Mouse (Mus musculus): ENCODE data around the gene Tex37.

Tex37 gene

DNA sequence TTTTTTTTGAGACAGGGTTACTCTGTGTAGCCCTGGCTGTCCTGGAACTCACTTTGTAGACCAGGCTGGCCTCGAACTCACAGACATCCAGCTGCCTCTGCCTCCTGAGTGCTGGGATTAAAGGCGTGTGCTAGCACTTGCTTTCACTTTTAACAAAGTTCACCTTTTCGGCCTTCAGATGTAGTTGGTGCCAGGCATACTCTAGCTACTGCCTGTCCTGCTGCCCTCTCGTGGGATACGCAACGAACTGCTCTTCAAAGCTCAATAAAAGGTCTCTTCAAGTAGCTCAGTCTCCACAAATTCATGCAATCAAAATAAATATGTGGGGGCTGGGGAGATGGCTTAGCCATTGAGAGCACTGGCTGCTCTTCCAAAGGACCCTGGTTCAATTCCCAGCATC, 20.6 kb downstream of the Tex37 start:
- in situ Hi-C loops (cut with MboI; ENCODE audit: low sequenced_read_pairs): no loop called here

DNA sequence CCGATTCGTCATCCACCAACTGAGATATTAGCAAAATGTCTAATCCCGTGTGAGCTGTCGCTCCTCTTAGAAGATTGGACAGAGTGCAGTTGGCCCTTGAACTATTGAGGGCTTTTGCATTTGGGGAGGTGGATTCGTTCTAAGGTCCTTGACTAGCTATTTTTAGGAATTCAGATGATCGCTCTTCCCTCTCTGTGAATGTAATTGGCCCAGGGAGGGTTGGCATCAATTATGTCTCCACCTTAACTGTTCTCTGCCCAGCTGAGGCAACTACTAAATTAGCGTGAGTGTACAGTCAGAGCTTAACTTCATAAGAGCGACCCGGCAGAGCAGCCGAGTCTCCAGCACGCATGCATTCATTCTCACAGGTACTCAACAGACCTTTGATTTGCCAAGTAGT, 30.7 kb downstream of the Tex37 start:
- in situ Hi-C loops (cut with MboI; ENCODE audit: low sequenced_read_pairs): no loop called here

- in situ Hi-C loops (cut with MboI; ENCODE audit: low sequenced_read_pairs): no loop called here
These were observed 37.9 kb downstream of the Tex37 start for GRCm38 (mm10) chr6:70880714-70881304.

- in situ Hi-C loops (cut with MboI; ENCODE audit: low sequenced_read_pairs): loop anchor here (5.0 kb wide), 1 partner anchor 48 kb away; no protein-coding TSS in a partner anchor
These were observed 43.7 kb downstream of the Tex37 start for GRCm38 (mm10) chr6:70875017-70875416.

DNA sequence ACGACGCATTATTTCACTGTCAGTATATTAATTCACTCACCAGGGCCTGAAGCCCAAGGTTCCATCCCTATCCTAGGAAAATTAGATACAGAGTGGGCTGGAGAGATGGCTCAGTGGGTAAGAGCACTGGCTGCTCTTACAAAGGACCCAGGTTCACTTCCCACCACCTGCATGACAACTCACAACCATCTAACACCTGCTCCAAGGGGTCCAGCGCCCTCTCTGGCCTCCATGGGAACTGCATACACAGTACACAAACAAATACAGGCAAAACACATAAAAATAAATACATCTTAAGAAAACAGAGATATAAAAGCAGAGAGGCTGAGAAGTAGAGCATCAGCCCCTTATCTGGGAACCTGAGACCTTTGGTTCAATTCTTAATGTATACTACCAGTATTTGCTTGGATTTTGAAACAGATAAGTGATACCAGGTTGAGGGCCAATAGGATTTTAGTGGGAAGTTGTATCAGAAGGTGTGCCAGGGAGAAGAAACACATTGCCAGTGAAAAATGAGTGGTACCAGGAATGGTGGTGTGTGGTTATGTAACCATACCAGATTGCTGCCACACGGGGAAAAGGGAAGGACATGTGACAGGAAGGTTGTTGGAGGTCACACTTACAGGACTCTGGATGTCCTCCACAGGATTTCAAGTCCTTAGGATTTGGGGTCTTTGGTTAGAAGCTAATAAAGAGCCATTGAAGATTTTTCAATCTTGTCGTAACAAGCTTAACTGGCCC, 44.5 kb downstream of the Tex37 start:
- in situ Hi-C loops (cut with MboI; ENCODE audit: low sequenced_read_pairs): no loop called here

DNA sequence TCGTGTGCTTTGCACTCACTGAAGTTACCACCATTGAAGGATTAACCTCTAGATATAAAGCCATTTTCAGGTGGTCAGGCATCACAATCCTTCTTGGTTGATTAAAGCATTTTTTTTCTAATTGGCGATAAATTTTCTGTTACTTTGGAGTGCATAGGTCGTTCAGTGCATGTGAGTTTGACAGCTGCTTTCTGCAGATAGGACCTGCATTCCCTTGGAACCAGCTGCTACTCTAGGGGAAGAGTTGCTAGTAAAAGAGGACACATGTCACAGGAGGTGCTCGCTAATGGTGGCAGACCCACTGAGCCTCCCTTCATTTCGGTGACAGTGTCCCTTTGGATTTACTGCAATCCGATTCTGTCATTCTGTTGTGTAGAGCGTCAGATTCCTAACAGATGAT, 46.2 kb downstream of the Tex37 start:
- in situ Hi-C loops (cut with MboI; ENCODE audit: low sequenced_read_pairs): no loop called here

- in situ Hi-C loops (cut with MboI; ENCODE audit: low sequenced_read_pairs): no loop called here
These were observed 46.6 kb downstream of the Tex37 start for GRCm38 (mm10) chr6:70872128-70872527.

DNA sequence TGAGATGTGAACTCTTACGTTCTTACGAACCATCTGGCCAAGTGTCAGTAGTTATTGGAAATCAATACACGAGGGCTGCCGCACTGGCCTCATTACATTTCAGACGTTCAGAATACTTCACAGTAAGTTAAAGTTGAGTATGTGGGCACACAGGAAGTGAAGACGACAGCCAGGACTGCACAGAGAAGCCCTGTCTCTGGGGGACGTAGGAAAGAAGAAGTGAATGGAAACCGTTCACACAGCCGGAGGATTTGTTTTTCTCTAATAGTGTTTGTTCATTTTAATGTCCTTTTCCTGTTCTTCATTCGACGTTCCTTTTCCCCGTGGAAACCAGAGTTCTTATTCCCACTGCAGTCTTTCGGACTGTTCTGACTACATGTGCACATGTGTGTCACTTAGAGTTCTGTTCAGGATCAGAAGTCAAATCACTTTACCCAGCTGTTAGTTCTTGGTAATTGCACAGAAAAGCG, 47.2 kb downstream of the Tex37 start:
- in situ Hi-C loops (cut with MboI; ENCODE audit: low sequenced_read_pairs): no loop called here

DNA sequence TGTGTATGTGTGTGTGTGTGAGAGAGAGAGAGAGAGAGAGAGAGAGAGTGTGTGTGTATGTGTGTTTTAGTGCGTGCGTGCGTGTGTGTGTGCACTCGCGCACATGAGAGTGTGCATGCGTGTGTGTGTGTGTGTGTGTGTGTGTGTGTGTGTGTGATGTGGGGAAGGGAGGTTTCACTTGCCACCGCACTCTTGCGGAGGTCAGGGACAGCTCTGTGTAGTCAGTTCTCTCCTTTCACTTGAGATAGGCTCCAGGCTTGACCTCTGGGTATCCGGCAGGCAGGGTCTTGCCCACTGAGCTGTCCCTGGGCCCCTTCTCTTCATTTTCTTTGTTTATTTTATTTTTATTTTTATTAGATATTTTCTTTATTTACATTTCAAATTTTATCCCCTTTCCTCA, 51.4 kb downstream of the Tex37 start:
- in situ Hi-C loops (cut with MboI; ENCODE audit: low sequenced_read_pairs): no loop called here

- in situ Hi-C loops (cut with MboI; ENCODE audit: low sequenced_read_pairs): no loop called here
These were observed 52.0 kb downstream of the Tex37 start for GRCm38 (mm10) chr6:70866761-70867160.

- in situ Hi-C loops (cut with MboI; ENCODE audit: low sequenced_read_pairs): no loop called here
These were observed 54.4 kb downstream of the Tex37 start for GRCm38 (mm10) chr6:70864285-70864684.

All from CH12F3 (cell line).